Mouse (Mus musculus) embryonic facial prominence, embryonic 15.5 days (tissue): ENCODE measurements around the gene Rpgr. TPM values are rescaled to one million over a fixed set of nuclear protein-coding genes. Genes with fewer than 3 reads are reported as not detected.

Experiments used
- ATAC-seq: fragments of 200-750 bp; cut with Nextera tagmentation; 2 replicates; pipeline ENCODE4 v1.8.0; 2017; ENCODE audit warnings: low read depth, moderate TSS enrichment; ENCODE audit not compliant: insufficient number of reproducible peaks, low FRiP score, low TSS enrichment
- H3K27ac ChIP-seq: fragments of 300-500 bp; sonication (generic); replicated peaks from 2 replicates; pipeline ENCODE4 v1.5.1; 2015; ENCODE audit warnings: mild to moderate bottlenecking, inconsistent platforms
- H3K27me3 ChIP-seq: fragments of 300-500 bp; sonication (generic); 2 replicates; pipeline ENCODE4 v1.6.1; 2015; ENCODE audit warnings: inconsistent platforms
- H3K36me3 ChIP-seq: fragments of 300-500 bp; sonication (generic); 2 replicates; pipeline ENCODE4 v1.6.1; 2015; ENCODE audit warnings: mild to moderate bottlenecking, inconsistent platforms
- H3K4me1 ChIP-seq: fragments of 300-500 bp; sonication (generic); 2 replicates; pipeline ENCODE4 v1.6.1; 2015; ENCODE audit warnings: inconsistent platforms
- H3K4me2 ChIP-seq: fragments of 300-500 bp; sonication (generic); replicated peaks from 2 replicates; pipeline ENCODE4 v1.6.1; 2015; ENCODE audit warnings: mild to moderate bottlenecking, inconsistent platforms
- H3K4me3 ChIP-seq: fragments of 300-500 bp; sonication (generic); replicated peaks from 2 replicates; pipeline ENCODE4 v1.5.1; 2015; ENCODE audit warnings: mild to moderate bottlenecking, inconsistent platforms
- H3K9ac ChIP-seq: fragments of 300-500 bp; sonication (generic); 2 replicates; pipeline ENCODE4 v1.6.1; 2015; ENCODE audit warnings: inconsistent platforms
- H3K9me3 ChIP-seq: fragments of 300-500 bp; sonication (generic); replicated peaks from 2 replicates; pipeline ENCODE4 v1.6.1; 2016; ENCODE audit warnings: inconsistent platforms
- WGBS: fragments of 180-500 bp; shearing (Covaris S2); methylation state at CpG from one replicate; pipeline ENCODE4 v1.1.7; 2015; 5-methylcytosine and 5-hydroxymethylcytosine counted together
- polyA plus RNA-seq: library from polyadenylated mRNA; unstranded; fragments of >200 nt; fragmentation: Nextera tagmentation; extraction: Ambion mirVana; gene quantifications from 2 replicates; pipeline ENCODE4 v1.2.1, GENCODE M21; 2015

Rpgr gene
- polyA plus RNA-seq, 1 experiment from 2014 or later: 15.6 TPM

- ATAC-seq: no peak
- H3K4me3 ChIP-seq: no peak overlapping the region
- H3K9ac ChIP-seq: no peak overlapping the region
- H3K4me1 ChIP-seq: no peaks in the 10 kb centered on the region
- H3K9me3 ChIP-seq: no peaks in the 10 kb centered on the region
- H3K27ac ChIP-seq: no peak overlapping the region
- H3K36me3 ChIP-seq: no peaks in the 10 kb centered on the region
- H3K4me2 ChIP-seq: no peak overlapping the region
- WGBS: 65% methylated on average over 2 of the region's 2 CpGs
- 0 out of 2 replicates have a peak, but pooled peaks cover 2% of the 10 kb centered on the region for H3K27me3 ChIP-seq
Observed at GRCm38 (mm10) chrX:10071529-10071928, 145.2 kb downstream of the Rpgr start.

DNA sequence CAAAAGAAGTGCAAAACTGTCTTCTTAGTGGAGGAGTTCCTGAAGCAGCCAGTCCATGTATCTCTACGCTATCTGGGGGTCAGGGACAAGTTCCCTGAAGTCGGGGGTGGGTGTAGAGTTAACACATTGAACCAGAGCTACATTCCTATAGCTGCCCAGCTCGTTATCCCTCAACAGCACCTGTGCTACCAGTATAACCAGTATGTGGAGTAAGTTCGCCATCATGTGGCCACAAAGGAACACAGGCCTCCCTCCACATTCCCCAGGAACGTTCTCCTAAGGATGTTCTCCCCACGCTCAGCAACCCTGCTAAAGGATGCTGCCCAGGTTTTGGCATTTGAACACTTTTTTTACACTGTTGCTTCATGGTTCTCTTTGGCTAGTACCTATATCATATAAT is 146.0 kb downstream of the Rpgr start:
- no peak overlapping the region for H3K27ac ChIP-seq
- H3K9ac ChIP-seq: no peak overlapping the region
- H3K9me3 ChIP-seq: no peaks in the 10 kb centered on the region
- no peaks in the 10 kb centered on the region for H3K36me3 ChIP-seq
- no peak overlapping the region for H3K4me3 ChIP-seq
- 28% methylated on average over 6 of the region's 6 CpGs for WGBS
- 0 out of 2 replicates have a peak, but pooled peaks cover 2% of the 10 kb centered on the region for H3K27me3 ChIP-seq
- H3K4me2 ChIP-seq: no peak overlapping the region
- ATAC-seq: no peak
- H3K4me1 ChIP-seq: no peaks in the 10 kb centered on the region

DNA sequence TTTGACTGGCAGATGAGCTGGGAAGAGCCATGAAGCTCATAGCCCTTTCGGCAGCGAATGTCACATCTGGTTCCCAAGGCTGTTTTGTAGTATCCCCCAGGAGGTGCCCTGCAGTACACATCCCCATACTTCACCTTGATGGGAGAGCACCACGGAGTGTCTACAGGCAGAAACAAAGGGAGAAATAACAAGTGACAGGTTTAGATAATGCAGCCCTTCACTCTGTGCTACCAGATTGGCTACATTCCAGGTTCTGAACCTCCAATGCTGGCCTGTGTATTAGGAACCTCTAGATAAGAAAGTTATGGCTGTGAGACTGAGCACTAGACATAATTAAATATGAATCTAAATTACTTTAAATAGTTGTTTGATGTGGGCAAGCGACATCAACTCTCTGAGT is 147.3 kb downstream of the Rpgr start:
- no peaks in the 10 kb centered on the region for H3K9me3 ChIP-seq
- WGBS: 77% methylated on average over 4 of the region's 4 CpGs
- H3K4me1 ChIP-seq: no peaks in the 10 kb centered on the region
- no peak overlapping the region for H3K4me3 ChIP-seq
- H3K27me3 ChIP-seq: 0 out of 2 replicates have a peak, but pooled peaks cover 2% of the 10 kb centered on the region
- H3K9ac ChIP-seq: no peak overlapping the region
- no peak for ATAC-seq
- H3K36me3 ChIP-seq: no peaks in the 10 kb centered on the region
- no peak overlapping the region for H3K4me2 ChIP-seq
- H3K27ac ChIP-seq: no peak overlapping the region

- 52% methylated on average over 1 of the region's 1 CpGs for WGBS
- Histone ChIP-seq H3K36me3 (no peaks in the 10 kb centered on the region), H3K4me1 (no peaks in the 10 kb centered on the region), H3K4me3 (no peak overlapping the region), H3K9ac (no peak overlapping the region), H3K9me3 (no peaks in the 10 kb centered on the region), H3K4me2 (no peak overlapping the region), H3K27me3 (no peaks in the 10 kb centered on the region), H3K27ac (0 out of 2 replicates have a peak overlapping the region, but pooled peaks have one; percentile 28)
- no peak for ATAC-seq
Observed at GRCm38 (mm10) chrX:10063781-10064180, 152.9 kb downstream of the Rpgr start.

DNA sequence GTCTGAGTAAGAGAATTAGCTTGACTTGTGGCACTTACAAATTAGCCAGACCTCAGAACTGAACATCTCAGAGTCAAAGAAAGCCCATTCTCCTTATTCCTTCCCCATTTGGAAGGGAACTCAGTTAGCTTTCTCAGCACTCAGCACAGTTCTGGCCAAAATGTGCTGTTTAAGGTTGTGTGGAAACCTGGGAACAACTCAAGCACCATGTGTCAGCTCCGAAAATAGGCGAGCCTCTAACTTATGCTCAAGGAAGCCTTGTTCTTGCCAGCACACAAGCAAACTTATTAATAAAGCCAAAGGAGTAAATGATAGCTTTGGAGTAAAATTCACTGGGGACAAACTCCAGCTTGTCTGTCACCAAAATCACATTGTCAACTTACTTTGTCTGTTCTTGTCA is 153.4 kb downstream of the Rpgr start:
- no peaks in the 10 kb centered on the region for H3K4me1 ChIP-seq
- ATAC-seq: no peak
- WGBS: 56% methylated on average over 2 of the region's 2 CpGs
- H3K4me2 ChIP-seq: no peak overlapping the region
- no peaks in the 10 kb centered on the region for H3K27me3 ChIP-seq
- H3K9ac ChIP-seq: no peak overlapping the region
- no peaks in the 10 kb centered on the region for H3K36me3 ChIP-seq
- 0 out of 2 replicates have a peak overlapping the region, but pooled peaks have one; percentile 28 for H3K27ac ChIP-seq
- no peak overlapping the region for H3K4me3 ChIP-seq
- no peaks in the 10 kb centered on the region for H3K9me3 ChIP-seq

- WGBS: 53% methylated on average over 4 of the region's 4 CpGs
Observed at GRCm38 (mm10) chrX:10062201-10062600, 154.5 kb downstream of the Rpgr start.

DNA sequence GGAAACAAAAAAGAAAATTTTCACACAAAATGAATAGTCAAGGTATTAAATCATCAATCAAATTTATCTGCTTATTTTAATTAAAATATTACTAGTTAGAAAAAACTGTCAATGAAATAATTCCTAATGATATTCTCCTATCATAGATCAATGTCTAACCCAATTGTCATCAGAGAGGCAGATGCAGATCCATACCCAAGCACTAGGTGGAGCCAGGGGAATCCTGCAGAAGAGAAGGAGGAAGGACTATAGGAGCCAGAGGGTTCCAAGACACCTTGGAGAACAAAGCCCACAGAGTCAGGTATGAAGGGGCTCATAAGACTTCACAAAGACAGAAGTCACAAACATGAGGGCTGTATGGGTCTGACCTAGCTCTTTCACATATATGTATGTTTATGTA is 182.1 kb downstream of the Rpgr start:
- Histone ChIP-seq H3K9me3 (no peaks in the 10 kb centered on the region), H3K4me3 (no peak overlapping the region), H3K27ac (no peak overlapping the region), H3K9ac (no peak overlapping the region), H3K4me1 (no peaks in the 10 kb centered on the region), H3K36me3 (no peaks in the 10 kb centered on the region), H3K27me3 (no peaks in the 10 kb centered on the region), H3K4me2 (no peak overlapping the region)
- no peak for ATAC-seq

More at GRCm38 (mm10) chrX:10062201-10062600, 154.5 kb downstream of the Rpgr start:
- Histone ChIP-seq H3K27ac (no peak overlapping the region), H3K4me3 (no peak overlapping the region), H3K9ac (no peak overlapping the region), H3K4me1 (no peaks in the 10 kb centered on the region), H3K36me3 (no peaks in the 10 kb centered on the region), H3K9me3 (no peaks in the 10 kb centered on the region), H3K27me3 (no peaks in the 10 kb centered on the region), H3K4me2 (no peak overlapping the region)
- ATAC-seq: no peak

Other genes starting within 250 kb of the Rpgr start
- gene Srpx, start 99.2 kb downstream of the Rpgr start, polyA plus RNA-seq: 81.3 and 97.7 TPM in 2 replicates
- gene Otc, start 35.4 kb upstream of the Rpgr start, polyA plus RNA-seq: not detected in 2 replicates